Mouse (Mus musculus): ENCODE measurements around the gene Tcam1.

DNA sequence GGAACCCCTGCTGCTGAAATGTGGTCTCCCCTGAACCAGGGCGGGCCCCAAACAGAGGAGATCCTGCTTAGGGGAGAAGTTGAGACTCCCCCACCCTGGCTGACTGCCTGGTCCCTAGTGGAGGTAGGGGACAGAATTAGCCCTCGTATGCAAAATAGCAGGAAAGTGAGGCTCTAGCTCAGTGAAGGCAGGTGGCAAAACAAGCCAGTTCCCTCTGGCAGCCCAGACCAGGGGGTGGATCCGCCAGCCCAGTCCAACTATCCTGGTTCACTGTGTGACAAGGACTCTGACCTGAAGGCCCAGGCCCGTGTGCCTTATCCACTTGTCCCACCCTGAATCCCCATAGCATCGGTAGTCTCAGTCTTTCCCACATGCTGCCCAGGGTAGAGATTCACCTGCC is 33.7 kb downstream of the Tcam1 start:
- no peak for TF ChIP-seq POLR2A (IDR thresholded peaks at IDR 0.05; ENCODE audit: control insufficient read depth in 1 of 2, insufficient read depth in 1 of 2, low read depth in 1 of 2, low read length in 2 of 2, poor library complexity in 1 of 2)
- no peak for TF ChIP-seq CTCF (IDR thresholded peaks at IDR 0.05 in 2 of 3, conservative IDR thresholded peaks at IDR 0.05 in 1 of 3; ENCODE audit: control insufficient read depth in 1 of 3, insufficient read depth in 1 of 3, low read depth in 2 of 3, low read length in 3 of 3, poor library complexity in 1 of 3, severe bottlenecking in 1 of 3)
- TF ChIP-seq EP300 (IDR thresholded peaks at IDR 0.05; ENCODE audit: low read depth in 1 of 2, low read length in 2 of 2), result no peak
